ENCODE assay signal across 12 mouse cellular contexts in genomic region chr14:25320141-25320540, GRCm38 (mm10).
DNase-seq lines count a peak whose midpoint lies in the region.
"Had no signal": no experiment of that assay in that cellular context is flagged by ENCODE, and none has a peak within 500 bp of the region (broad histone marks: within the 10 kb centered on the region; RNA-seq: fewer than 3 reads in every experiment).

No protein-coding gene starts in this region.

- DNase-seq in heart, adult 11 months = peak; percentile 88
- no peak for DNase-seq in heart, postnatal 4 days
- peak; percentile 57 to 67 for DNase-seq in right cerebral cortex, postnatal 10 days (ENCODE audit: low spot score in 2 of 2)
- DNase-seq in right cerebral cortex, postnatal 14 days = no peak
- peak; percentile 75 for DNase-seq in layer of hippocampus, adult 9-11 months
- DNase-seq in telencephalon, adult 2 months (ENCODE audit: low read depth, low spot score) = peak; percentile 44
- DNase-seq in thymus, adult 18-20 months = no peak
- no peak for DNase-seq in spleen, postnatal 14 days (ENCODE audit: low spot score in 2 of 2)
- DNase-seq: adrenal gland, postnatal 36 days; cerebellum, adult 11-12 months; gastrocnemius, postnatal 36 days; kidney, postnatal 25 days had no signal

Comparison
In these comparisons a context has a peak if more than half of its experiments do, and no peak if none do; other contexts are left out.
1. DNase-seq: peak in heart, adult 11 months (single experiment), right cerebral cortex, postnatal 10 days (2 of 2), layer of hippocampus, adult 9-11 months (single experiment) and telencephalon, adult 2 months (single experiment); none in heart, postnatal 4 days (single experiment), right cerebral cortex, postnatal 14 days (single experiment), thymus, adult 18-20 months (0 of 2) and spleen, postnatal 14 days (0 of 2).